Mouse (Mus musculus) monocyte, adult 5-6 weeks (primary cell): ENCODE measurements around the gene Bcl11b. TPM values are rescaled to one million over a fixed set of nuclear protein-coding genes. Genes with fewer than 3 reads are reported as not detected.

ENCODE experiments used
- ATAC-seq: fragments of 153-309, 156-312 bp; replicated peaks from 2 replicates; pipeline ENCODE4 v1.8.0; 2017; ENCODE audit warnings: mild to moderate bottlenecking; ENCODE audit not compliant: low TSS enrichment, insufficient number of reproducible peaks, severe bottlenecking, poor library complexity, low FRiP score
- total RNA-seq: library from RNA; stranded (forward); fragments of 200-1000, 200-491, 200-594 nt; gene quantifications from 3 replicates; pipeline ENCODE4 v1.2.3, GENCODE M21; 2017

Bcl11b gene
- total RNA-seq, 1 experiment from 2014 or later = 0.76 TPM

- ATAC-seq = no peak
These were observed 27.4 kb downstream of the Bcl11b start for GRCm38 (mm10) chr12:107975897-107976570.

DNA sequence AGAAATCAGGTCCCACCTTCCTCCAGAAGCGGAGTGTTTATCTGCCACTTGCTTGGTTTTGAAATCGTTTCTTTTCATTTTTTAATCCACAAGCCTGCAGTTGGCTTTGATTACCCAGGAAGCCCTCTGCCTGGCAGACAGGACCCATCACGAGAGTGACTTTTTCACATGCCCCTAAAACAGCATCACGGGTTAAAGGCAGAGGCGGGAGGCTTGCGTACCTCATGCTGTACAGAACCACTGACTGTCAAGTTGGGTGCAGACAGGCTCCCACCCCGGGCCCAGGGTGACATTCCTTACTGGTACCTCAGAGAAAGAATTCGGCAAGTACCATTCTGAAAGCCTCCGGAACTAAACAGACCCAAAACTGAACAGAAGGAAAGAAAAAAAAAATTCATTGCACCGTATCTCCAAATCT lies 27.9 kb downstream of the Bcl11b start:
- ATAC-seq = no peak

DNA sequence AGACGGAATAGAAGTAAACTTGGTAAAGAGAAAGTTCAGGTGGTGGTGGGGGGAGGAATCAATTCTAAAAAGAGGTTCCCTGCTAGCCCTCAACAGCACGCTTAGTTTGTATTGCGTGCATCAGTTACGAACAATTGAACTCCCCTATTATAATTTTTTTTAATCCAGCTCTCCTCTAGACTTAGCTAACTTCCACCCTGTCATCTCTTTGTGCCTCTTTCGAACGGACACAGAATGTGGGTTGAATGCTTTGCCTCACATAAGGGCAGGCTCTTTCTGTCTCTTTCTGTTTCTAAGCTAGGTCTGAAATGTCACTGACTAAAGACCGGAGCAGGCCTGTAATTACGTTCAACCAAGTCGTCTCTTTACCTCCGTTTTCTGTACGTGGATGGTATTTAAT lies 28.9 kb downstream of the Bcl11b start:
- no peak for ATAC-seq

DNA sequence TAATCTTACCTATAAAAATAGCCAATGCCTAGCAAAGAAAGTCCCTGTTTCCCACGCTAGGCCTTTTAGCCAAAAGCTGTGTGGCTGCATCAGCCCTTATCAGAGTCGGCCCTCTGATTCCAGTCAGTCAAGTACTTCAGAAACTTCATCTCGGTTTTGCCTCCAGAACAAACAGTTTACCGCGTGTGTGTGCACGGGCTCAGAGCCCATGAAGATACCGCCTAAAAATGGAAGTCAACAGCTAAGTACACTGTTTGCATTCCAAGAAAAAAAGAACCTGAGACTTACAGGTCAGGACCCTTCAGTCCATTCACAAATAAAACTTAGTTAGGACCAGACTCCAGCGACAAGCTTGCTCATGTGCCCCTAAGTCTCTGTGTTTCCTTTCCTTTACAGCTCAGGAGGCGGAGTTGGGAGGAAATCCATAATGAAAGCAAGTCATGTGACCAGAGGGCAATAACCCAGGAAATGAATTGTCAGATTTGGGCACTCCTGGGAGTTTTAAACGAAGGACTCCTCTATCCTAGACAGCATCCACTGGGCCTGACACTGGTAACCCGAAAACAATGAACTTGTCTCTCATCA lies 29.8 kb downstream of the Bcl11b start:
- ATAC-seq = no peak

DNA sequence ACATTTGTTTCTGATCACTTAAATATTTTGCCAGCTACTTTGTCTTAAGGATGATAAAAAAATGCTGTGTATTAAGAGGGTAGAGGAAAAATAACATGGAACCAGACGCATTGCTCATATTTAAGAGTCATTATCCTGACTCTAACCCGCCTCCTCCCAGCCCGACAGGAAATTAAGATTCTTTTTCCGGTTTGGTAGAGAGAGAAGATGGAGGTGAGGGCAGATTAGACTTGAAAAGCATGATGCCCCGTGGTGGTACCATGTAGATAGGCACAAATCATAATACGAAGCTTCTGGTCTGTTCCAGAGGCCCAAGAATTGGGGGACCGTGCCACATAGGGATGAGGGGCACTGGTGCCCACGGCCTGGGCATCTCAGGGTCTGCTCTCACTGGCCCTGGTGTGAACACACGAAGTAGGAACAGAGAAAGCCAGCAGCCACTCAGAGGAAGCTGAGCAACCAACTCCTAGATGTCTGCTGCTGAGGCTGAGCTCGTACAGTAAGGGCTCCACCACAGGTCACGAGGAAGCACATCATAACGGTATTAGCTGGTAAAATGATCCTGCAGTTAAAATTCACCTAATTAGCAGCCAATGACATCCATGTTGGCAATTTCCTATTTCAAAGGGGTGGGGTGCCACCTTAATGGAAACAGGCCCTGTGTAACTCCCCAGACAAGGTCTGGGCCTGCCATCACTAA lies 32.2 kb downstream of the Bcl11b start:
- ATAC-seq = no peak

DNA sequence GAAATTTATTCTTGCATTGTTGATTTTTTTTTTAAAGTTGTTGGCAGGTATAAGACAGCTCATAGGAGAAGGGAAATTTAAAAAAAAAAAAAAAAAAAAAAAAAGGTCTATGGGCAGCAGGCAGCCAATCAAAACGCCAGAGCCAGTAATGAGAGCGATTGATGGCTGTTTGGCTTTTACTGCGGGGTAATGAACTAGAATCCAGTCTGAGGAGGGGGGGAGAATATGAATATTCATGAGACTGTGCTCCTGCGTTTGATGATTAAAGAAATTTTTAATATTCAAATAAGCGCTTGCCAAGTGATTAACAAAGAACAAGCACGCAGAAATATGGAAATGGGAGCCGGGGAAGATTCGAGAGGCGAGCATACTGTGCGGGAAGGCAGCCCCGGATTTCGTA lies 32.8 kb downstream of the Bcl11b start:
- no peak for ATAC-seq

DNA sequence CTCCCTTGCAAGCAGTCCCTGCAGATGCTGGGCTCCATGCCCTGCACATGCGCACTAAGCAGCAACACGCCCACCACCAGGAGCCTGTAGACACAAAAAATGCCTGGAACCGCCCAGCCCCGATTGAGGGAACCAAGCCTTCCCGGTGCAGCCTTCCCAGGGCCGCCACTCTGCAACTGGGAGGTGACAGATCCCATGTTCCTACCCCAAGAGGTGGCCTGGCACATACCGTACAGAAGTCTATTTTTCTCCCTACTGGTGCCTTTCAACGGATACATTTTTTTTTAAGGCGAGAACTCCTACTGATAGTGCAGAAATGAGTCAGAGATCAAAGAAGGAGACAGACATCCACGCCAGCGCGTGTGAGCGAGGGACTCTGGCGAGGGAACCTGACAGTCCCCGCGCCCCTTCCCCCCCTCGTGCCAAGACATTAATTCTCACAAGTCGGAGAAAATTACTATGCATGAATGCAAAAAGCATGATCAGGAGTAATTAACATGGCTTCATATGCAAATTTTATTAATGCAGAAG lies 33.5 kb downstream of the Bcl11b start:
- ATAC-seq = no peak

DNA sequence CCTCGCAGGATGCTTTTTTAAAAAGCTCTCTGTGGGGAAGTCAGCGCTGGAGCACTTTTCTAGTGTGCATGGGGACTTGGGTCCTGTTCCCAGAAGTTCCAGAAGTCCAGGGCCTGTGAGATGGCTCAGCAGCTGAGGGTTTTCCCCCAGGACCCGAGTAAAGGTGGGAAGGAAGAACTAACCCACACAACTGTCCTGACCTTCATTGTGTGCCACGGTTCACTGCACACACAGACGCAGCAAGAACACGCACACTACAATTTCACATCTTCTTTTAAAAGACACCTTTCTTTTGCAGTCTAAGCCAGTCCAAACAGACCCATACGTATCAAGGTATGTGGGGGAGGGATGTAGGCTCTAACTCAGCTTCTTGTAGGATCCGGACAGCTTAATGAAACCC lies 34.3 kb downstream of the Bcl11b start:
- no peak for ATAC-seq

- ATAC-seq = no peak
These were observed 35.1 kb downstream of the Bcl11b start for GRCm38 (mm10) chr12:107968331-107968730.

- ATAC-seq = no peak
These were observed 36.4 kb downstream of the Bcl11b start for GRCm38 (mm10) chr12:107967026-107967425.

- no peak for ATAC-seq
These were observed 38.3 kb downstream of the Bcl11b start for GRCm38 (mm10) chr12:107965103-107965502.

GRCm38 (mm10) chr12:107964396-107965085 lies 38.9 kb downstream of the Bcl11b start:
- no peak for ATAC-seq

GRCm38 (mm10) chr12:107962852-107963251 lies 40.5 kb downstream of the Bcl11b start:
- ATAC-seq = no peak

GRCm38 (mm10) chr12:107961843-107962242 lies 41.6 kb downstream of the Bcl11b start:
- no peak for ATAC-seq

DNA sequence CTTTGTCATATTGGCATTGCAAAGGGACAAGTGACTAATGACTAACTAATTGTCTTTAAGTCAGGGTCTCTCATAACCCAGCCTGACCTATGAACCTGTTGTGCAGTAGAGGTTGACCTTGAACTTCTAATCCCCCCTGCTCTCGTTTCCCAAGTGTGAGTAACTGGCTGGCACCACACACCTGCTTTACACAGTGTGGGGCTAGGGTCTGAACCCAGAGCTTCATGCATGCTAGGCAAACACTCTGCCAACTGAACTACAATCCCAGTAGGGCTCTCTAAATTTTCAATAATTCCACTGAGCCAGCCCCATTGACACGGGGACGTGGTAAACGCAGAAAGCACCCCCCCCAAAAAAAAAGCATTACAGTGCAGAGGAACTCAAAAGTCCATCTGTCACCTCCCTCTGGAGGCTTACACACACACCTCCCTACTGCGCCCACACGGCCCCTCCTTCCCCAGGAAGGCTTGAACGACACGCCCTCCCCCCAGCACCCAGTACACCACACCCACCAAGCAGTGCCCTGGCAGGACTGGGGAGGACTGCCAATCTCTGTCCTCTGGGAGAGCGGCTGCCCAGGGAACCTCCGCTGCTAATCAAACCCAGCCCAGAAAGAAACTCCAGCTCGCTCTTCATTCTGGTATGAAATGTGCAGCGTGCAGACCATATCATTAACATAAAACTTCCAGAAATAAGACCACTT lies 42.5 kb downstream of the Bcl11b start:
- no peak for ATAC-seq

DNA sequence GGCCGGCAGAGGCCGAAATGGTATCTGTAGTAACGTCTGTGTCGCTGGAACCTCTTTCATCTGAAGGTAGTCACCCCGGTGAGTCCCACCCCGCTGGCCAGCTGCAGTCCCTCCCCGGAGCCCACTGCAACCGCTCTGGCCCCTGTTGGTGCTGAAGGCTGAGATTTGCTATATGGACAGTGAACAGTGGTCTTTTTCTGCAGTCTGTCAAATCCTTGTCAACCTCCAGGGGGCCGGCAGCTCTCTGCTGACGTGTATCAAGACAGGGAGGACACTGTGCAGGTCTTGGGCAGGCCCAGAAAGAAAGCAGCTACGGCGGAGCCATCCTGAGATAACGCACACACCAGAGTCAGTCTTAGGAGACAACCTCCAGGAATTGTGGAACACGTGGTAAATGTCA lies 43.0 kb downstream of the Bcl11b start:
- no peak for ATAC-seq

DNA sequence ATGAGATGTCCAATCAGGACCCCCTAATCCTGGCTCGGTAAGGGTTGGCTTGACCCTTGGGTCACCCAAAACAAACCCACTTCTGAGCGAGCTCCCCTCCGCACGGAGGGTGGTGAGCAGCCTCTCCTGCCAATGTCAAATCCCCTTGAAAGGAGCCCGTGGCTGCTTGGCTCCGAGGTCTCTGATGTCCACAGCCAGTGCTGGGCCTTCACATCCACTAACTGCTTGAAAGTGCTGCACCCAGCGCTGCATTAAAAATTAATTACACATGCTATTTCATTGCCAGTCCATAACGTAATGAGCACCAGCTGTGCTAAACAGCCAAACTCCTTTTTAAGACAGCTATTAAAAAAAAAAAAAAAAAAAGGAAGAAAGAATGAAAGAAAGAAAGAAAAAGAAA lies 43.5 kb downstream of the Bcl11b start:
- no peak for ATAC-seq

DNA sequence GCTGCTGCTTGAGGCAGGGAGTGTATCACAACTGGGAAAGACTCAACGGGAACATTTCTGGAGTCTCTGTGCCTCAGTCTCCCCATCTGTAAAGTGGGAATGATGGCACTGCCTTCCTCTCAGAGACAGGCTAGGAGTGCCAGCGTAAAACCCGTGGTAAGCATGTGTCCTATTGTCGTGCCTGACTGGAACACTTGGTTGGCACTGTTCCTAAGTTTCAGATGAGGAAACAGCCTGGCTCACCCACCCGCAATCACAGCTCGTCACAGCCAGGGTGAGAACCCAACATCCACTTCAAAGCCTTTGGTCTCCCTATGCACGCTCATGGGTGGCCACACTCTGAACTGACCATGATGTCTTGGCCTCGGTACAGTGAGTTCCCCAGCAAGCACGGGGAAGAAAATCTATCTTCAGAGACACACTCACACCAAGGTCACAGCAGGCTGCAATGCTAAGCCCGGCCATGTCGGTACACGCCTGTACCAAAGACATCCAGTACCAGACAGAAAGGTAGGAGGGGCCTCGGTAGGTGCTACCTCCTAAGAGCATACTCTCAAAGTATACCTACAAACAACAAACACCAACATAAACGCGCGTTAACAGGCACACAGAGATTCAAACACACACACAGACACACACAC lies 50.2 kb downstream of the Bcl11b start:
- no peak for ATAC-seq
